Mouse (Mus musculus): ENCODE measurements around the gene Gm15080. TPM values are rescaled to one million over a fixed set of nuclear protein-coding genes. Genes with fewer than 3 reads are reported as not detected.

Gm15080 gene
- not detected for polyA plus RNA-seq (2017; shearing (Covaris generic))

DNA sequence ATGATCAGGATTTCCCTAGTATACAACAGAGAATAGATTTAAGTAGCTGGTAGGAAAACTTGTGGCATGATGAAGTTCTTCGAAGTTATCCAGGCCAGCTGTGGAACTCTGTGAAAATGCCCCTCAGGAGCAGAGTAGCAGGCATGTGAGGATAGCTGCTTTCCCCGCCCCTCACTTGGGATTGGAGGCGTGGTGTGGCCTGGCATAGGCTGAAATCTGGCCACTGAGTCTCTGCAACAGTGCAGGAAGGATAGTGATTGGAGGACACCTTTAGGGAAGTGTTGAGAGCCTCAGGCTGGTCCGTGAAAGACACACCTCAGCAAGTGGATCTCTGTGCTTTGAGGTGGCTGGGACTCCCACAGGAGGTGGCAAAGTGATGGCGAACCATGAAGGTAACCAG is at the start of gene Gm15080:
Gene Gm15080 (plus strand): TSS at position 301 of the 400 bp plus-strand sequence.

Other genes starting within 250 kb of the Gm15080 start
- gene Gm15128, start 227.0 kb upstream of the Gm15080 start, polyA plus RNA-seq (2017; shearing (Covaris generic)): not detected
- gene Gm15107, start 187.7 kb downstream of the Gm15080 start, polyA plus RNA-seq (2017; shearing (Covaris generic)): not detected

All from naive thymus-derived CD4-positive, alpha-beta T cell, adult 5 months (primary cell).